Mouse (Mus musculus) hindbrain, embryonic 13.5 days (tissue): ENCODE results near the gene E330014E10Rik. TPM values are rescaled to one million over a fixed set of nuclear protein-coding genes. Genes with fewer than 3 reads are reported as not detected.
"Not testable (repeated sequence)": the region's sequence is repeated elsewhere in the genome, so short reads cannot be mapped to it uniquely, and the experiment has no call there.

Experiments used
- ATAC-seq: fragments of 200-750 bp; cut with Nextera tagmentation; 2 replicates; pipeline ENCODE4 v1.8.0; 2017; ENCODE audit warnings: moderate TSS enrichment; ENCODE audit not compliant: low FRiP score
- H3K27ac ChIP-seq: fragments of 300-500 bp; sonication (generic); 2 replicates; pipeline ENCODE4 v1.5.1; 2015; ENCODE audit warnings: inconsistent platforms, mild to moderate bottlenecking, moderate library complexity
- H3K27me3 ChIP-seq: fragments of 300-500 bp; sonication (generic); 2 replicates; pipeline ENCODE4 v1.6.1; 2015; ENCODE audit warnings: mild to moderate bottlenecking, inconsistent platforms
- H3K36me3 ChIP-seq: fragments of 300-500 bp; sonication (generic); 2 replicates; pipeline ENCODE4 v1.6.1; 2015; ENCODE audit warnings: mild to moderate bottlenecking, inconsistent platforms
- H3K4me1 ChIP-seq: fragments of 300-500 bp; sonication (generic); replicated peaks from 2 replicates; pipeline ENCODE4 v1.6.1; 2015; ENCODE audit warnings: inconsistent platforms
- H3K4me2 ChIP-seq: fragments of 300-500 bp; sonication (generic); 2 replicates; pipeline ENCODE4 v1.6.1; 2015; ENCODE audit warnings: inconsistent platforms, mild to moderate bottlenecking, moderate library complexity
- H3K4me3 ChIP-seq: fragments of 300-500 bp; sonication (generic); 2 replicates; pipeline ENCODE4 v1.5.1; 2015; ENCODE audit warnings: mild to moderate bottlenecking, inconsistent platforms
- H3K9ac ChIP-seq: fragments of 300-500 bp; sonication (generic); 2 replicates; pipeline ENCODE4 v1.6.1; 2015; ENCODE audit warnings: mild to moderate bottlenecking, inconsistent platforms
- H3K9me3 ChIP-seq: fragments of 300-500 bp; sonication (generic); 2 replicates; pipeline ENCODE4 v1.6.1; 2016; ENCODE audit warnings: inconsistent platforms
- WGBS: fragments of 180-500 bp; shearing (Covaris S2); methylation state at CpG from one replicate; pipeline ENCODE4 v1.1.7; 2015; 5-methylcytosine and 5-hydroxymethylcytosine counted together
- polyA plus RNA-seq: library from polyadenylated mRNA; unstranded; fragments of >200 nt; fragmentation: Nextera tagmentation; extraction: Ambion mirVana; gene quantifications from 2 replicates; pipeline ENCODE4 v1.2.1, GENCODE M21; 2015

Gene E330014E10Rik
- polyA plus RNA-seq = not detected in 2 replicates

DNA sequence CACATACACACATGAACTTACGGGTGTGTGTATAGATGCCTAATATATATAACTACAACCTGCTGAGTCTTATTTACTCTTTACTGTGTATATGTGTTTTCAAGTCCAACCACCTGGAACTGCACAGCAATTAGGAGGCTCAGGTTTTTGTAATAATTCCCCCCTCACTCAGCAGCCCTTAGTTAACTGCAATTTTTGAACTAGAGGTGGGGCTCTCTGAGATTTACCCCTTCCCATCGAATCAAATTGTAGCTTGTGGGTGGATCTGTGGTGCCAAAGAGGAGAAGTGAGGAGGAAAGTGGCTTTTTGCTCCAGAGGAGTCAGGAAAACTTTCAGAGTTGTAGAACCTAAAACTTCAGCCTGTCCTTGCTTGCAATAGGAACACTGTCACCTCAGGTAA lies at the start of gene E330014E10Rik:
Gene E330014E10Rik, plus strand, starts transcription at position 301 of the 400 bp plus-strand sequence.
- WGBS = no CpG with 5 or more reads among the region's 2 CpGs
- H3K4me1 ChIP-seq, H3K4me3 ChIP-seq, H3K9ac ChIP-seq, H3K9me3 ChIP-seq, H3K27me3 ChIP-seq, H3K4me2 ChIP-seq, ATAC-seq, H3K27ac ChIP-seq, H3K36me3 ChIP-seq: not testable (repeated sequence)

DNA sequence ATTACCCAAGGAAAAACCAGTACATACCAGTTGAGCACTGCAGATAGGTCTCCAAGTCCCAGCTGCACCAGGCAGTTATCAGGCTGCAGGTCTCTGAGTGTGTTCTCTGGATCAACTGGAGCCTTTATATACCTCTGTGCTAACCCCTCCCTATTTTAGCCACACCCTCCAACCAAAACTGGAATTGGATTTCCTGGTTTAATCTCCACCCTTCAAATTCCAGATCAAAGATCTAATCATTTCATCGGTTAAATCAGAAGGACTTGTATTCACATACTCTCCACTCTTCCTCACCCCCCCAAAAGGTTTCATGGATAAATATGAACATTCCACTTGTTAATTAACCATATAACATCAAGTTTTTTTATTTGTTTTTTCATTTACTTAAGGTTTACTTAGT lies 39.7 kb upstream of the E330014E10Rik start, which contains the start of gene Gm7978:
Gene Gm7978, minus strand, starts transcription at position 101 of the 400 bp plus-strand sequence.
- ATAC-seq, H3K4me1 ChIP-seq, H3K27me3 ChIP-seq, H3K27ac ChIP-seq, H3K9me3 ChIP-seq, H3K4me2 ChIP-seq, H3K9ac ChIP-seq, H3K4me3 ChIP-seq, H3K36me3 ChIP-seq: not testable (repeated sequence)
- no CpG with 5 or more reads among the region's 1 CpGs for WGBS

DNA sequence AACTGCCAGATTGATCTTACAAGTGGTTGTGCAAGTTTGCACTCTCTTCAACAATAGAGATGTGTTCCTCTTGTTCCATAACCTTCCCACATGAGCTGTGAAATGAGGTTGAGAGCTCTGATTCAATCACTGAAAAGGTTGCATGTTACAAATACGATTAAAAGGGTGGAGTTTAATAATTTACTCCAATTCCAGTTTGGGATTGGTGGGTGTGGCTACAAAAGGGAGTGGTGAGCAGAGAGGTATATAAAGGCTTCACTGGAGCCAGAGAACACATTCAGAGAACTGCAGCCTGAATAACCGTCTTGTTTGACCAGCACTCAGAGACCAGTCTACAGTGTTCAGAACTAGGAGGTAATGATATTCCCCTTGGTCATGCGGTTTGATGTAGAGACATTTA lies 34.1 kb upstream of the E330014E10Rik start, which contains the start of gene Gm7982:
Gene Gm7982, plus strand, starts transcription at position 301 of the 400 bp plus-strand sequence.
- not testable (repeated sequence) for ATAC-seq, H3K36me3 ChIP-seq, H3K4me3 ChIP-seq, H3K27me3 ChIP-seq, H3K4me1 ChIP-seq, H3K9me3 ChIP-seq, H3K27ac ChIP-seq, H3K4me2 ChIP-seq, H3K9ac ChIP-seq
- no CpG with 5 or more reads among the region's 3 CpGs for WGBS

- 63% methylated on average over 2 of the region's 2 CpGs for WGBS
- not testable (repeated sequence) for ATAC-seq, H3K4me3 ChIP-seq
These were observed 35.1 kb downstream of the E330014E10Rik start for GRCm38 (mm10) chr5:95810841-95811240.

DNA sequence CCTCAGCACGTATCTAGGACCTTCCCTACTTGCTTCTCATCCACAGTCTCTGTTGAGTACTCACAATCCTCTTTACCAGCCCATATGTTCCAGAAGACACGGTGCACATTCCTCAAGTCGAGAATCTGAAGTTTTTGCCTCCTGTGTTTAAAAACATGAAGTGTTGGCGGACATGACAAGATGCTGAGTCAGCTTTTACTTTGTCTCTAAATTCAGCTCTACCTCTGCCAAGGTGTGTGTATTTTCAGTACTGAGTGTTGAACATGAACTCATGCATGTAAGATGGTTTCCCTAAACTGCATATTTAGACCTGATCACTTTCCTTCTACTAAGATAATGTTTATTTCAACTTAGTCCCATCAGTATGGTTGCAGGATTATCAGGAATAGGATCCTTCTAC lies 60.8 kb downstream of the E330014E10Rik start:
- H3K9ac ChIP-seq = no peak overlapping the region
- H3K4me1 ChIP-seq = no peaks in the 10 kb centered on the region
- no peak overlapping the region for H3K4me2 ChIP-seq
- H3K4me3 ChIP-seq = no peak overlapping the region
- WGBS = 81% methylated on average over 4 of the region's 4 CpGs
- ATAC-seq = no peak
- no peaks in the 10 kb centered on the region for H3K27me3 ChIP-seq
- peaks cover 6% of the 10 kb centered on the region; the same call in 1 of the 2 replicates for H3K9me3 ChIP-seq
- no peak overlapping the region for H3K27ac ChIP-seq
- no peaks in the 10 kb centered on the region for H3K36me3 ChIP-seq

More at GRCm38 (mm10) chr5:95810841-95811240, 35.1 kb downstream of the E330014E10Rik start:
- not testable (repeated sequence) for H3K4me1 ChIP-seq, H3K27ac ChIP-seq, H3K9me3 ChIP-seq, H3K27me3 ChIP-seq, H3K4me2 ChIP-seq, H3K36me3 ChIP-seq, H3K9ac ChIP-seq

DNA sequence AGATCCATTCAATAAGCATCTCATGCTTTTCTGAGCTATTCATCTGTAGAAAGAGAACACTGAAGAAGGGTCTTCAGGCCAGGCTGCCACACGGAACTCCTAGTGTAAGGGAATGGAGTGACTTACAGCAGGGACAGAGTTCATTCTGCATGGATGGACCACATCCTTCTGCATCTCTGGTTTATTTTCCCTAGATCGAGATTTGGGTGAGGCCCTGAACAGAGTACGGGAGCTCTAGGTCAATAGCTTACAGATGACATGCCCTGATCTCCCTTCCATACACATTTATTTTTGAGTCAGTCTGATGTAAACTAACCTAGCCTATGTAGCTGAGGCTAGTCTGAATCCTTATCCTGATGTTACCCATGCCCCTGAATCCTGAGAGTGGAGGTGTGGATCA lies 78.2 kb downstream of the E330014E10Rik start:
- Histone ChIP-seq H3K36me3 (no peaks in the 10 kb centered on the region), H3K9me3 (no peaks in the 10 kb centered on the region), H3K9ac (no peak overlapping the region), H3K27me3 (no peaks in the 10 kb centered on the region), H3K4me3 (no peak overlapping the region), H3K4me1 (no peaks in the 10 kb centered on the region), H3K4me2 (no peak overlapping the region), H3K27ac (no peak overlapping the region)
- WGBS = 91% methylated on average over 3 of the region's 3 CpGs
- ATAC-seq = no peak

Other genes starting within 250 kb of the E330014E10Rik start
- not detected in 2 replicates for gene Gm7971, start 181.1 kb upstream of the E330014E10Rik start, polyA plus RNA-seq
- gene Gm7978, start 39.8 kb upstream of the E330014E10Rik start, polyA plus RNA-seq = not detected in 2 replicates
- not detected in 2 replicates for gene Gm7982, start 34.0 kb upstream of the E330014E10Rik start, polyA plus RNA-seq
- 0.14 TPM in 1 of 2 replicates, not detected in the other for gene Cxcl13, start 181.0 kb downstream of the E330014E10Rik start, polyA plus RNA-seq